Mouse (Mus musculus) limb, embryonic 14.5 days (tissue): Measurements from ENCODE around the gene Prr3. TPM values are rescaled to one million over a fixed set of nuclear protein-coding genes. Genes with fewer than 3 reads are reported as not detected.

ENCODE experiments used
- ATAC-seq: fragments of 200-750 bp; cut with Nextera tagmentation; 2 replicates; pipeline ENCODE4 v1.8.0; 2017; ENCODE audit warnings: low read depth, moderate number of reproducible peaks, moderate TSS enrichment; ENCODE audit not compliant: low FRiP score
- DNase-seq: peaks from one replicate; pipeline ENCODE4 v3.0.0-alpha.2; 2015; ENCODE audit warnings: low spot score
- H3K27ac ChIP-seq: fragments of 300-500 bp; sonication (generic); replicated peaks from 2 replicates; pipeline ENCODE4 v1.5.1; 2014; ENCODE audit warnings: low read depth, mild to moderate bottlenecking, low read length, moderate library complexity, mixed read lengths
- H3K27me3 ChIP-seq: fragments of 300-500 bp; sonication (generic); 2 replicates; pipeline ENCODE4 v1.6.1; 2014; ENCODE audit warnings: low read length, mixed read lengths; ENCODE audit not compliant: control insufficient read depth, insufficient read depth
- H3K36me3 ChIP-seq: fragments of 300-500 bp; sonication (generic); 2 replicates; pipeline ENCODE4 v1.6.1; 2014; ENCODE audit warnings: mild to moderate bottlenecking, low read length, moderate library complexity, mixed read lengths; ENCODE audit not compliant: control insufficient read depth, insufficient read depth
- H3K4me1 ChIP-seq: fragments of 300-500 bp; sonication (generic); 2 replicates; pipeline ENCODE4 v1.6.1; 2014; ENCODE audit warnings: antibody characterized with exemption, low read length, mixed read lengths; ENCODE audit not compliant: control insufficient read depth, insufficient read depth
- H3K4me2 ChIP-seq: fragments of 300-500 bp; sonication (generic); replicated peaks from 2 replicates; pipeline ENCODE4 v1.6.1; 2014; ENCODE audit warnings: low read depth, mild to moderate bottlenecking, low read length, moderate library complexity; ENCODE audit not compliant: severe bottlenecking
- H3K4me3 ChIP-seq: fragments of 300-500 bp; sonication (generic); replicated peaks from 2 replicates; pipeline ENCODE4 v1.5.1; 2014; ENCODE audit warnings: low read length
- H3K9ac ChIP-seq: fragments of 300-500 bp; sonication (generic); 2 replicates; pipeline ENCODE4 v1.6.1; 2014; ENCODE audit warnings: mild to moderate bottlenecking, low read depth, low read length, moderate library complexity; ENCODE audit not compliant: severe bottlenecking
- H3K9me3 ChIP-seq: fragments of 300-500 bp; sonication (generic); 2 replicates; pipeline ENCODE4 v1.6.1; 2016; ENCODE audit warnings: low read length; ENCODE audit not compliant: control insufficient read depth
- POLR2A ChIP-seq: fragments of 200-500 bp; IDR thresholded peaks from 2 replicates; pipeline ENCODE4 v1.8.0; 2012; ENCODE audit warnings: inconsistent platforms, mild to moderate bottlenecking, moderate library complexity, borderline replicate concordance; ENCODE audit not compliant: insufficient read depth, insufficient read length; ENCODE audit errors: extremely low read depth
- WGBS: fragments of 180-500 bp; shearing (Covaris S2); extraction: QIAGEN DNeasy Blood & Tissue Kit; methylation state at CpG from one replicate; pipeline ENCODE4 v1.1.7; 2014; 5-methylcytosine and 5-hydroxymethylcytosine counted together
- microRNA counts: library from miRNA; unstranded; fragments of <30 nt; microRNA quantifications from one replicate; lab custom pipeline; 2016
- microRNA-seq: library from miRNA; unstranded; fragments of <30 nt; microRNA quantifications from one replicate; pipeline ENCODE4, GENCODE M21; 2016
- polyA plus RNA-seq, 2 experiments: library from polyadenylated mRNA; depleted of rRNA in 1 of 2; stranded (reverse) in 1 of 2; unstranded in 1 of 2; fragments of >200 nt; fragmentation: Nextera tagmentation in 1 of 2; extraction: Ambion mirVana in 1 of 2; gene quantifications; 2 replicates each; pipeline versions ENCODE4 v1.2.1 to v1.2.3; 2012 to 2014

Prr3 gene
- polyA plus RNA-seq, 2 experiments = 34.7 to 57.8 TPM

DNA sequence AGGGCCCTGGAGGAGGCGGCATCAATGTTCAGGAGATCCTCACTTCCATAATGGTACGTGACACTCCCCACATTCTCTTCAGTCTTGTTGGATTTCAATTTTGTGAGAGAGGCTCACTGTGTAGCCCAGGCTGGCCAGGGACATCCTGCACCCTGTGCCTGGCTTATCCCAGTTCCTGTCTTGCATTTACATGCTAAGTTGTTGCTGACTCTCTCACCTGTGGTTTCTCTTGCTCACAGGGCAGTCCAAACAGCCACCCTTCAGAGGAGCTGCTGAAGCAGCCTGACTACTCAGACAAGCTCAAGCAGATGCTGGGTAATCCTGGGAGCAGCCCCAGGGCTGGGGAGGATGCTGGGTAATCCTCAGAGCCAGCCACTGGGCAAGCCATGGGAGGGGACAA lies 50.5 kb downstream of the Prr3 start:
- no peaks in the 10 kb centered on the region for H3K9me3 ChIP-seq
- ATAC-seq (no peak), DNase-seq (no peak)
- H3K36me3 ChIP-seq = peaks cover 60% of the 10 kb centered on the region
- no peak for TF ChIP-seq POLR2A
- 94% methylated on average over 2 of the region's 2 CpGs for WGBS
- no peaks in the 10 kb centered on the region for H3K4me1 ChIP-seq
- H3K27ac ChIP-seq = no peak overlapping the region
- no peak overlapping the region for H3K4me3 ChIP-seq
- H3K9ac ChIP-seq = no peak overlapping the region
- H3K27me3 ChIP-seq = no peaks in the 10 kb centered on the region
- H3K4me2 ChIP-seq = no peak overlapping the region

DNA sequence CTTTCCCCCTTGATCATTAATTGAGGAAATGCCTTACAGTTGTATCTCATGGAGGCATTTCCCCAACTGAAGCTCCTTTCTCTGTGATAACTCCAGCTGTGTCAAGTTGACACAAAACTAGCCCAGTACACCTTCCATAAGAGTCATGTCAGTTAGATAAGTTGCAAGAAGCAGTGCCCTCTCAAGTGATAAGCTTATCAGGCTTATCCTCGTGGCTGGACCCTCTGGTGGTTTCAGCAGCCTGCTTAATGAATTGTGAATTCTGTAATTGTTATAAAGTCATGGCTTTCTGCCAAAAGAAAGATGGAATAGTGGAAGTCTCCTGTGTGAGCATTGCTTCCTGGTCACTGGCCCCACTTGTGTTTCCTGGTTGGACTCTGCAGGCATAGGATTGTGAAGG lies 52.6 kb downstream of the Prr3 start:
- no peak overlapping the region for H3K4me2 ChIP-seq
- 86% methylated on average over 1 of the region's 1 CpGs for WGBS
- H3K9ac ChIP-seq = no peak overlapping the region
- TF ChIP-seq POLR2A = no peak
- no peak for DNase-seq
- H3K27ac ChIP-seq = no peak overlapping the region
- no peaks in the 10 kb centered on the region for H3K9me3 ChIP-seq
- ATAC-seq = no peak
- no peaks in the 10 kb centered on the region for H3K4me1 ChIP-seq
- H3K36me3 ChIP-seq = peaks cover 78% of the 10 kb centered on the region
- H3K4me3 ChIP-seq = no peak overlapping the region
- H3K27me3 ChIP-seq = no peaks in the 10 kb centered on the region

DNA sequence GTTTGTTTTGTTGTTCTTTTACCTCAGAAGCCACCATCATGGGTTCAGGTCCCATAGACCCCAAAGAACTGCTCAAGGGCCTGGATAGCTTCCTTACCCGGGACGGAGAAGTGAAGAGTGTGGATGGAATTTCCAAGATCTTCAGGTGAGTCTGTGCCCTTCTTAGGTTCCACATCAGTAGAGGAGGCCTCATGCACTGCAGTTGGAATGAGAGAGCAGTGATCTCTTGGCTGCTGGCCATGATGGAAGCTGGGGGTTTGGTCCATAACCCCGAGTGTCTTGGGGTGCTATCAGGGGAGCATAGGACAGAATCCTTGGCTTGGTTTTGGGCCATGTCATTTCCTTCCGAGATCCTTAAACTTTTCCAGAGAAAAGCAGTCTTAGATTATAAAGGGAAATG lies 56.8 kb downstream of the Prr3 start:
- Histone ChIP-seq H3K4me3 (no peak overlapping the region), H3K36me3 (peaks cover 65% of the 10 kb centered on the region), H3K27me3 (no peaks in the 10 kb centered on the region), H3K27ac (no peak overlapping the region), H3K4me1 (peaks cover 11% of the 10 kb centered on the region), H3K4me2 (no peak overlapping the region), H3K9ac (no peak overlapping the region), H3K9me3 (no peaks in the 10 kb centered on the region)
- DNase-seq = no peak
- no peak for TF ChIP-seq POLR2A
- 88% methylated on average over 4 of the region's 4 CpGs for WGBS
- ATAC-seq = no peak

DNA sequence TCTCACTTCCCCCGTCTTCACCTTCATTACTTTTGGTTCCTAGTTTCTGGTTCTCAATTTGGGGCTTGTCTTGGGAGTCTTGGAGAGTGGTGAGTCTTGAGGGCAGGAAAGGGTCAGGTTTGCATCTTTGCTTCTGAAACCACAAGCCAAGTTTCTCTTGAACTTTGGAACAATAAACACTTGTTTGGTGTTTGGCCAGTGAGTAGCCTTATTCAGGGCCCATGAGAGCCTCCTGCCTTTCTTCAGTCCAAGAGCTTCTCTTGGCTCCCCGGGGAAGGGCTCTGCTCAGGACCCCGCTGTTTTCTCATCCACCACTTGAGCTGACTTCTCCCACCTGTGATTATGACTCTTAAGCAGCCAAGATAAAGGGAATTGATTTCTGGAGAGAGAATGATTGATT lies 57.5 kb downstream of the Prr3 start:
- Histone ChIP-seq H3K4me3 (no peak overlapping the region), H3K4me2 (no peak overlapping the region), H3K4me1 (peaks cover 11% of the 10 kb centered on the region), H3K27ac (no peak overlapping the region), H3K9ac (no peak overlapping the region), H3K9me3 (no peaks in the 10 kb centered on the region), H3K36me3 (peaks cover 62% of the 10 kb centered on the region), H3K27me3 (no peaks in the 10 kb centered on the region)
- WGBS = 86% methylated on average over 3 of the region's 3 CpGs
- no peak for TF ChIP-seq POLR2A
- no peak for ATAC-seq
- DNase-seq = no peak

MicroRNAs within 50 kb of the gene (microRNA counts, 519-probe panel; counts per million panel counts)
- not detected for microRNA mmu-miR-877 (lab: Ali Mortazavi, UCI)

Small RNA genes lying within 50 kb of the gene (microRNA-seq; reads per million reads assigned to microRNA genes)
- gene Mir877 = 51.7 reads per million, percentile 37 among the genes with 10 or more reads in this experiment

Other genes starting within 250 kb of the Prr3 start
- gene Ier3, start 158.6 kb downstream of the Prr3 start, polyA plus RNA-seq (2012; rRNA removed) = 10.8 and 12.2 TPM in 2 replicates
- 8.8 and 8.9 TPM in 2 replicates for gene Ier3, start 158.6 kb downstream of the Prr3 start, polyA plus RNA-seq (2014; fragmentation: Nextera tagmentation; extraction: Ambion mirVana)
- gene Flot1, start 157.0 kb downstream of the Prr3 start, polyA plus RNA-seq (2012; rRNA removed) = 61.8 and 66.3 TPM in 2 replicates
- 47.2 and 53.7 TPM in 2 replicates for gene Flot1, start 157.0 kb downstream of the Prr3 start, polyA plus RNA-seq (2014; fragmentation: Nextera tagmentation; extraction: Ambion mirVana)
- gene Tubb5, start 141.9 kb downstream of the Prr3 start, polyA plus RNA-seq (2012; rRNA removed) = 1,341 and 1,699 TPM in 2 replicates
- 808 and 880 TPM in 2 replicates for gene Tubb5, start 141.9 kb downstream of the Prr3 start, polyA plus RNA-seq (2014; fragmentation: Nextera tagmentation; extraction: Ambion mirVana)
- 24.9 and 28.8 TPM in 2 replicates for gene Mdc1, start 138.7 kb downstream of the Prr3 start, polyA plus RNA-seq (2012; rRNA removed)
- 12.2 and 13.9 TPM in 2 replicates for gene Mdc1, start 138.7 kb downstream of the Prr3 start, polyA plus RNA-seq (2014; fragmentation: Nextera tagmentation; extraction: Ambion mirVana)
- 77.5 and 80.7 TPM in 2 replicates for gene Nrm, start 118.9 kb downstream of the Prr3 start, polyA plus RNA-seq (2012; rRNA removed)
- 49.5 and 56.4 TPM in 2 replicates for gene Nrm, start 118.9 kb downstream of the Prr3 start, polyA plus RNA-seq (2014; fragmentation: Nextera tagmentation; extraction: Ambion mirVana)
- gene Ppp1r18, start 114.6 kb downstream of the Prr3 start, polyA plus RNA-seq (2012; rRNA removed) = 47.2 and 56.2 TPM in 2 replicates
- gene Ppp1r18, start 114.6 kb downstream of the Prr3 start, polyA plus RNA-seq (2014; fragmentation: Nextera tagmentation; extraction: Ambion mirVana) = 26.0 and 26.3 TPM in 2 replicates
- gene Dhx16, start 100.4 kb downstream of the Prr3 start, polyA plus RNA-seq (2012; rRNA removed) = 78.6 and 90.5 TPM in 2 replicates
- 40.0 and 43.4 TPM in 2 replicates for gene Dhx16, start 100.4 kb downstream of the Prr3 start, polyA plus RNA-seq (2014; fragmentation: Nextera tagmentation; extraction: Ambion mirVana)
- 53.9 and 68.4 TPM in 2 replicates for gene 2310061I04Rik, start 82.8 kb downstream of the Prr3 start, polyA plus RNA-seq (2012; rRNA removed)
- 20.6 and 20.7 TPM in 2 replicates for gene 2310061I04Rik, start 82.8 kb downstream of the Prr3 start, polyA plus RNA-seq (2014; fragmentation: Nextera tagmentation; extraction: Ambion mirVana)
- 157 and 189 TPM in 2 replicates for gene Atat1, start 70.2 kb downstream of the Prr3 start, polyA plus RNA-seq (2012; rRNA removed)
- gene Atat1, start 70.2 kb downstream of the Prr3 start, polyA plus RNA-seq (2014; fragmentation: Nextera tagmentation; extraction: Ambion mirVana) = 68.7 and 88.1 TPM in 2 replicates
- 62.7 and 62.9 TPM in 2 replicates for gene Mrps18b, start 63.8 kb downstream of the Prr3 start, polyA plus RNA-seq (2012; rRNA removed)
- 68.0 and 70.3 TPM in 2 replicates for gene Mrps18b, start 63.8 kb downstream of the Prr3 start, polyA plus RNA-seq (2014; fragmentation: Nextera tagmentation; extraction: Ambion mirVana)
- gene Ppp1r10, start 63.8 kb downstream of the Prr3 start, polyA plus RNA-seq (2012; rRNA removed) = 39.9 and 41.6 TPM in 2 replicates
- 30.8 and 34.2 TPM in 2 replicates for gene Ppp1r10, start 63.8 kb downstream of the Prr3 start, polyA plus RNA-seq (2014; fragmentation: Nextera tagmentation; extraction: Ambion mirVana)
- gene Abcf1, start 10.5 kb downstream of the Prr3 start, polyA plus RNA-seq (2012; rRNA removed) = 73.4 and 83.1 TPM in 2 replicates
- 77.2 and 84.6 TPM in 2 replicates for gene Abcf1, start 10.5 kb downstream of the Prr3 start, polyA plus RNA-seq (2014; fragmentation: Nextera tagmentation; extraction: Ambion mirVana)
- 37.7 and 41.8 TPM in 2 replicates for gene Gnl1, start 385 bp downstream of the Prr3 start, polyA plus RNA-seq (2012; rRNA removed)
- 43.4 and 49.5 TPM in 2 replicates for gene Gnl1, start 385 bp downstream of the Prr3 start, polyA plus RNA-seq (2014; fragmentation: Nextera tagmentation; extraction: Ambion mirVana)
- gene H2-T24, start 40.3 kb upstream of the Prr3 start, polyA plus RNA-seq (2012; rRNA removed) = 0.14 and 0.42 TPM in 2 replicates
- 1.5 and 3.3 TPM in 2 replicates for gene H2-T24, start 40.3 kb upstream of the Prr3 start, polyA plus RNA-seq (2014; fragmentation: Nextera tagmentation; extraction: Ambion mirVana)
- gene H2-T23, start 52.6 kb upstream of the Prr3 start, polyA plus RNA-seq (2012; rRNA removed) = 13.5 and 15.0 TPM in 2 replicates
- 10.0 and 10.8 TPM in 2 replicates for gene H2-T23, start 52.6 kb upstream of the Prr3 start, polyA plus RNA-seq (2014; fragmentation: Nextera tagmentation; extraction: Ambion mirVana)
- gene H2-T22, start 62.5 kb upstream of the Prr3 start, polyA plus RNA-seq (2012; rRNA removed) = 27.4 and 29.0 TPM in 2 replicates
- 23.4 and 26.6 TPM in 2 replicates for gene H2-T22, start 62.5 kb upstream of the Prr3 start, polyA plus RNA-seq (2014; fragmentation: Nextera tagmentation; extraction: Ambion mirVana)
- gene Gm6034, start 62.7 kb upstream of the Prr3 start, polyA plus RNA-seq (2012; rRNA removed) = not detected in 2 replicates
- gene Gm6034, start 62.7 kb upstream of the Prr3 start, polyA plus RNA-seq (2014; fragmentation: Nextera tagmentation; extraction: Ambion mirVana) = not detected in 2 replicates
- 0.12 and 0.21 TPM in 2 replicates for gene Gm11127, start 78.1 kb upstream of the Prr3 start, polyA plus RNA-seq (2012; rRNA removed)
- gene Gm11127, start 78.1 kb upstream of the Prr3 start, polyA plus RNA-seq (2014; fragmentation: Nextera tagmentation; extraction: Ambion mirVana) = not detected in 2 replicates
- gene Gm19684, start 141.4 kb upstream of the Prr3 start, polyA plus RNA-seq (2012; rRNA removed) = not detected in 2 replicates
- gene Gm19684, start 141.4 kb upstream of the Prr3 start, polyA plus RNA-seq (2014; fragmentation: Nextera tagmentation; extraction: Ambion mirVana) = not detected in 2 replicates
- not detected in 2 replicates for gene Gm7030, start 149.2 kb upstream of the Prr3 start, polyA plus RNA-seq (2012; rRNA removed)
- not detected in 2 replicates for gene Gm7030, start 149.2 kb upstream of the Prr3 start, polyA plus RNA-seq (2014; fragmentation: Nextera tagmentation; extraction: Ambion mirVana)
- 0.05 TPM in 1 of 2 replicates, not detected in the other for gene Gm8909, start 188.3 kb upstream of the Prr3 start, polyA plus RNA-seq (2012; rRNA removed)
- gene Gm8909, start 188.3 kb upstream of the Prr3 start, polyA plus RNA-seq (2014; fragmentation: Nextera tagmentation; extraction: Ambion mirVana) = not detected in 2 replicates
- gene H2-T3, start 210.1 kb upstream of the Prr3 start, polyA plus RNA-seq (2012; rRNA removed) = 0.09 TPM in 1 of 2 replicates, not detected in the other
- not detected in 2 replicates for gene H2-T3, start 210.1 kb upstream of the Prr3 start, polyA plus RNA-seq (2014; fragmentation: Nextera tagmentation; extraction: Ambion mirVana)